Mouse (Mus musculus) sigmoid colon, adult 10 weeks (tissue): ENCODE results near the gene Ugt3a2. TPM values are rescaled to one million over a fixed set of nuclear protein-coding genes. Genes with fewer than 3 reads are reported as not detected.

Source experiments
- polyA plus RNA-seq: library from polyadenylated mRNA; stranded (reverse); fragments of 350-450 nt; fragmentation: Illumina TruSeq; extraction: RNeasy Lipid Tissue Mini Kit (QIAGEN cat#74804); gene quantifications from one replicate; pipeline ENCODE4 v1.2.3, GENCODE M21; 2014; ENCODE audit warnings: low read depth, low replicate concordance

Gene Ugt3a2
- not detected for polyA plus RNA-seq

GRCm38 (mm10) chr15:9335341-9335740, at the start of gene Ugt3a2:
Gene Ugt3a2 (plus strand): TSS chr15:9335550.

Other genes starting within 250 kb of the Ugt3a2 start
- gene Lmbrd2, start 195.0 kb upstream of the Ugt3a2 start, polyA plus RNA-seq, result 97.8 TPM
- 7.2 TPM for gene Skp2, start 180.1 kb upstream of the Ugt3a2 start, polyA plus RNA-seq
- gene Ugt3a1, start 58.7 kb upstream of the Ugt3a2 start, polyA plus RNA-seq, result not detected
- 19.4 TPM for gene Capsl, start 100.5 kb downstream of the Ugt3a2 start, polyA plus RNA-seq
- gene Il7r, start 194.6 kb downstream of the Ugt3a2 start, polyA plus RNA-seq, result 8.8 TPM